Mouse (Mus musculus): ENCODE measurements around the gene Mzt1.

Mzt1 gene

GRCm38 (mm10) chr14:99010920-99011313, 35.0 kb downstream of the Mzt1 start:
- DNase-seq (ENCODE audit: low spot score in 2 of 2): no peak

DNA sequence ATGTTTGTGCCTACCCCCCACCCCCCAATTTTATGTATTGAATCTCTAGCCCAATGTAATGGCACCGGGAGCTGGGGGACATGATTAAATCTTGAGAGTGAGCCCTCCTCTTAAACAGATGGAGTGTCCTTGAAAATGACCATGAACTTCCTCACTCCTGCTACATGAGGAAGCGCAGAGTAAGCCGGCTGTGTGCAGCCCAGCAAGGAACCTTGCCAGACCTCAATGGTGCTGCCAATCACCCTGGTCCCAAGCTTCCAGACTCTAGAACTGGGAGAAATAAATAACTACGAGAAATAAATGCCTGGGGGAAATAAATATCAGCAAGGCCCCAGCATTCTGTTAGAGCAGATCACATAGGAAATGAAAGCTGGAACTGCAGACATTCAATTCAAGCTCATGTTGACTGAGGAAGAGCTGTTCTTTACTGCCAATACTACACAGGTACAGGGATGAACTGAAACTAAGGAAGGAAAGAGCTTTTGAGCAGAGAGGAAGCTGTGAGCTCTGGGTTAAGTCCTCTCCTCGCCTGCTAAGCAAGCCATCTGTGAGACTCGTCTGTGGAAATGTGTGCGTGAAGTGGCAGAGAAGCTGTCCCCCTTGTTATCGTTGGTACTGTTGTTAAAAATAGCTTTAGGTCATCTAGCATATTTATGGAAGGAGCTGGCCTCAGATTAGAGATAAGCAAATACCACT, 35.6 kb downstream of the Mzt1 start:
- DNase-seq (ENCODE audit: low spot score in 2 of 2): no peak

GRCm38 (mm10) chr14:98994218-98994617, 51.7 kb downstream of the Mzt1 start, which contains the start of gene Rpl36a-ps1:
Gene Rpl36a-ps1 (minus strand): TSS chr14:98994318.
- no peak for DNase-seq (ENCODE audit: low spot score in 2 of 2)

GRCm38 (mm10) chr14:98992482-98992881, 53.5 kb downstream of the Mzt1 start:
- no peak for DNase-seq (ENCODE audit: low spot score in 2 of 2)

GRCm38 (mm10) chr14:98990636-98991035, 55.3 kb downstream of the Mzt1 start:
- DNase-seq (ENCODE audit: low spot score in 2 of 2): no peak

DNA sequence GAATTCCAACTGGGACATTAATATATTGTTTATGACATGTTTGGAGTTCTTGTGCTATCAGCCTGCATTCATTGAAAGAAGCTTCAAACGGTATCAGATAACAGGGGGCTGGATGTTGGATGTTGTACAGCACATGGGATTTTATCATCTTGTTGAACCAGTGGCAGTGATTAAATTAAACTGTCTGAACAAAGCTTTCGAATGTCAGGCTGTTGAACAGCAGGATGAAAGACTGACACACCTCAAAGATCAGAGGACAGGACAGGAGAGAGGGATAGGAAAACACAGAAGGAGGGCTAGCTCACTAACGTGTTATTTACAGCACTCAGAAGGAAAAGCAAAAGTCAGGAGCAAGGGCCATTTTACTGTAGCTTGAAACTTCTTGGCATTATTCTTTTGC, 56.1 kb downstream of the Mzt1 start:
- DNase-seq (ENCODE audit: low spot score in 2 of 2): no peak
